Comparison of ENCODE assay signal across 22 mouse cellular contexts in the genomic region with DNA sequence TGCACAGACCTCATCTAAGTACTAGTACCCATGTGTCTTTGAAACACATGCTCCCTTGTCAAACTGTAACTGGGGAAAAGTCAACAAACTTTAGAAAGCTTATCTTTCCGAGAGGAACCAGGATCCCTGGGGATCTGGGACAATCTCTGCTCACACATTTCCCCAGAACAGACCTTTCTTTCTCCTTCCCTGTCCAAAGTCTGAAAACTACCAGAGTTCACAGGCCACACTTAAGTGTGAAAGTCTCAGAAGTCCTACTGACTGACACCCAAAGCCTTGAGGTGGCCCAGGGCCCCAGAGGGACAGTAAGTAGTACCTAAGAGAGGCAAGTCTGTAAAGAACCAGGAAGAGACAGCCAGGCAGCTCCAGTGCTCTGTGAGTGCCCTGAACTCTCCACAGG. TPM values are rescaled to one million over a fixed set of nuclear protein-coding genes. Genes with fewer than 3 reads are reported as not detected.
DNase-seq lines count a peak whose midpoint lies in the region; ATAC-seq and TF ChIP-seq lines count a peak whose summit lies in the region.
"Had no signal": no experiment of that assay in that cellular context is flagged by ENCODE, and none has a peak within 500 bp of the region (broad histone marks: within the 10 kb centered on the region; RNA-seq: fewer than 3 reads in every experiment).

No protein-coding gene starts in this region.

- intact Hi-C loops in heart, postnatal 14 days (cut with DNase I), result no loop called here

- ATAC-seq in heart, embryonic 13.5 days (ENCODE audit: extremely low read depth, insufficient number of reproducible peaks, low FRiP score, low TSS enrichment), result no peak
- ATAC-seq in lung, embryonic 14.5 days (ENCODE audit: insufficient read depth), result no peak
- peak; percentile 52 for ATAC-seq in intestine, embryonic 16.5 days
- ATAC-seq in stomach, embryonic 16.5 days (ENCODE audit: insufficient read depth, low FRiP score), result no peak
- ATAC-seq: forebrain, embryonic 14.5 days; hindbrain, embryonic 16.5 days had no signal

- WGBS in heart, embryonic 13.5 days, result 48% methylated on average over 1 of the region's 1 CpGs
- 28% methylated on average over 1 of the region's 1 CpGs for WGBS in lung, embryonic 14.5 days
- 22% methylated on average over 1 of the region's 1 CpGs for WGBS in intestine, embryonic 16.5 days
- 54% methylated on average over 1 of the region's 1 CpGs for WGBS in stomach, embryonic 16.5 days

- DNase-seq in heart, postnatal 14 days, result no peak
- DNase-seq in lung, embryonic 14.5 days, result no peak
- no peak for DNase-seq in lung, adult 18-20 months
- no peak for DNase-seq in frontal cortex, postnatal 14 days (ENCODE audit: low spot score in 2 of 2)
- DNase-seq: adrenal gland, postnatal 25 days; B cell, adult 2 months; cerebellum, adult 11 months; cerebellum, postnatal 10 days; gastrocnemius, postnatal 14 days; kidney, adult 8-10 months; kidney, postnatal 36 days; left cerebral cortex, postnatal 4 days; lung, postnatal 4 days; right cerebral cortex, postnatal 4 days; thymus, adult 18-20 months had no signal

- H3K4me3 ChIP-seq in heart, embryonic 13.5 days, result no peak overlapping the region
- no peak overlapping the region for H3K4me3 ChIP-seq in lung, embryonic 14.5 days (ENCODE audit: low read depth, low read length)
- no peak overlapping the region for H3K4me3 ChIP-seq in intestine, embryonic 16.5 days (ENCODE audit: low read length)
- no peak overlapping the region for H3K4me3 ChIP-seq in stomach, embryonic 16.5 days (replicated peaks; ENCODE audit: low read length)
- H3K4me3 ChIP-seq: embryonic facial prominence, embryonic 13.5 days had no signal

- H3K27ac ChIP-seq in heart, embryonic 13.5 days (replicated peaks), result peak overlapping the region; percentile 77
- H3K27ac ChIP-seq in lung, embryonic 14.5 days (ENCODE audit: low read depth), result peak overlapping the region; percentile 72; the same call in 1 of the 2 replicates
- peak overlapping the region; percentile 45 for H3K27ac ChIP-seq in intestine, embryonic 16.5 days (ENCODE audit: low read length)
- peak overlapping the region; percentile 13; the same call in 1 of the 2 replicates for H3K27ac ChIP-seq in stomach, embryonic 16.5 days (ENCODE audit: low read length)
- H3K27ac ChIP-seq: embryonic facial prominence, embryonic 13.5 days had no signal

- H3K9ac ChIP-seq in heart, embryonic 13.5 days, result 0 out of 2 replicates have a peak overlapping the region, but pooled peaks have one; percentile 1
- H3K9ac ChIP-seq in lung, embryonic 14.5 days, result no peak overlapping the region
- no peak overlapping the region for H3K9ac ChIP-seq in intestine, embryonic 16.5 days (ENCODE audit: low read depth, low read length)
- H3K9ac ChIP-seq in stomach, embryonic 16.5 days (ENCODE audit: low read length), result no peak overlapping the region
- H3K9ac ChIP-seq: embryonic facial prominence, embryonic 13.5 days had no signal

- H3K4me2 ChIP-seq in heart, embryonic 13.5 days, result no peak overlapping the region
- no peak overlapping the region for H3K4me2 ChIP-seq in lung, embryonic 14.5 days
- no peak overlapping the region for H3K4me2 ChIP-seq in intestine, embryonic 16.5 days (ENCODE audit: low read depth, low read length)
- no peak overlapping the region for H3K4me2 ChIP-seq in stomach, embryonic 16.5 days (ENCODE audit: low read depth, low read length)
- H3K4me2 ChIP-seq: embryonic facial prominence, embryonic 13.5 days; liver, embryonic 11.5 days had no signal

- H3K4me1 ChIP-seq in heart, embryonic 13.5 days, result peaks cover 46% of the 10 kb centered on the region
- peaks cover 9% of the 10 kb centered on the region for H3K4me1 ChIP-seq in lung, embryonic 14.5 days (ENCODE audit: insufficient read depth)
- peaks cover 15% of the 10 kb centered on the region for H3K4me1 ChIP-seq in intestine, embryonic 16.5 days (ENCODE audit: control insufficient read depth, insufficient read depth, low read length)
- H3K4me1 ChIP-seq in stomach, embryonic 16.5 days (ENCODE audit: control insufficient read depth, insufficient read depth, low read length), result peaks cover 27% of the 10 kb centered on the region

- no peaks in the 10 kb centered on the region for H3K36me3 ChIP-seq in heart, embryonic 13.5 days
- H3K36me3 ChIP-seq in lung, embryonic 14.5 days (ENCODE audit: insufficient read depth), result no peaks in the 10 kb centered on the region
- no peaks in the 10 kb centered on the region for H3K36me3 ChIP-seq in intestine, embryonic 16.5 days (ENCODE audit: control insufficient read depth, insufficient read depth, low read length)
- H3K36me3 ChIP-seq in stomach, embryonic 16.5 days (ENCODE audit: control insufficient read depth, insufficient read depth, low read length), result no peaks in the 10 kb centered on the region
- H3K36me3 ChIP-seq: embryonic facial prominence, embryonic 13.5 days had no signal

- no peaks in the 10 kb centered on the region for H3K27me3 ChIP-seq in heart, embryonic 13.5 days (replicated peaks)
- no peaks in the 10 kb centered on the region for H3K27me3 ChIP-seq in lung, embryonic 14.5 days (ENCODE audit: insufficient read depth, low read length)
- no peaks in the 10 kb centered on the region for H3K27me3 ChIP-seq in intestine, embryonic 16.5 days (replicated peaks; ENCODE audit: control insufficient read depth, insufficient read depth, low read length)
- no peaks in the 10 kb centered on the region for H3K27me3 ChIP-seq in stomach, embryonic 16.5 days (ENCODE audit: control insufficient read depth, insufficient read depth, low read length)
- H3K27me3 ChIP-seq: embryonic facial prominence, embryonic 13.5 days had no signal

- no peak for TF ChIP-seq CTCF in lung, embryonic 14.5 days (IDR thresholded peaks at IDR 0.05; ENCODE audit: low read depth)

- H3K9me3 ChIP-seq in heart, embryonic 13.5 days, result no peaks in the 10 kb centered on the region
- H3K9me3 ChIP-seq in lung, embryonic 14.5 days (ENCODE audit: low read depth, low read length), result no peaks in the 10 kb centered on the region
- no peaks in the 10 kb centered on the region for H3K9me3 ChIP-seq in intestine, embryonic 16.5 days (ENCODE audit: control insufficient read depth, low read length)
- no peaks in the 10 kb centered on the region for H3K9me3 ChIP-seq in stomach, embryonic 16.5 days (replicated peaks; ENCODE audit: control insufficient read depth, low read length)
- H3K9me3 ChIP-seq: embryonic facial prominence, embryonic 13.5 days had no signal

RNA-seq across cellular contexts. Expression of gene Usp3, which starts 31.9 kb away (rescaled TPM):
- polyA plus RNA-seq in heart, embryonic 13.5 days (2015; fragmentation: Nextera tagmentation; extraction: Ambion mirVana), result 39.1 and 41.3 TPM in 2 replicates
- 10 to 100 TPM; 29.5 to 29.7 TPM for total RNA-seq in heart, postnatal 14 days (2021)
- polyA plus RNA-seq in lung, embryonic 14.5 days (2014; fragmentation: Nextera tagmentation; extraction: Ambion mirVana), result 73.7 and 73.9 TPM in 2 replicates
- polyA plus RNA-seq in intestine, embryonic 16.5 days (2015; fragmentation: Nextera tagmentation; extraction: Ambion mirVana), result 75.5 and 79.1 TPM in 2 replicates
- polyA plus RNA-seq in stomach, embryonic 16.5 days (2015; fragmentation: Nextera tagmentation; extraction: Ambion mirVana), result 54.5 and 65.1 TPM in 2 replicates

Comparison
In these comparisons a context has a peak if more than half of its experiments do, and no peak if none do; other contexts are left out.
1. H3K27ac ChIP-seq: peak in every context shown above with its lines; median percentile 77 in heart, embryonic 13.5 days; 72 in lung, embryonic 14.5 days; 45 in intestine, embryonic 16.5 days; 13 in stomach, embryonic 16.5 days.